Mouse (Mus musculus): Measurements from ENCODE around the gene Kcna5.

DNA sequence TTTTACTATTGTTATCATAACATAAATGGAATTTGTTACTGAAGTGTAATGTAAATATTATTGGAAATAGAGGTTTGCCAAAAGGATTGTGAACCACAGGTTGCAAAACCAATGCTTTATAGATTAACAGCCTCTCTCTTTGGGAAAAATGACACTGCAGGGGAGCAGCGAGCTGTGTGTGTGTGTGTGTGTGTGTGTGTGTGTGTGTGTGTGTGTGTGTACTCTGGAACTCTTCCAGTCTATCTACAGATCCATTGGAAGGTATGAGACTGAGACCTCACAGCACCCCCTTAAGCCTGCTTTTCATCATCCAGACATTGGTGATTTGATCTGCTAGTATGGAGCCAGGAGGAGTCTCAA is 679 bp upstream of the Kcna5 start:
- TF ChIP-seq HCFC1 (IDR thresholded peaks at IDR 0.05; ENCODE audit: borderline replicate concordance, insufficient read depth, low read length) (no peak), CHD2 (IDR thresholded peaks at IDR 0.05; ENCODE audit: low read depth, low read length) (no peak), MAFK (IDR thresholded peaks at IDR 0.05; ENCODE audit: insufficient read depth, low read depth, low read length) (no peak)

Data from ES-E14 (cell line).